Mouse (Mus musculus): Measurements from ENCODE around the gene Anapc7. TPM values are rescaled to one million over a fixed set of nuclear protein-coding genes. Genes with fewer than 3 reads are reported as not detected.

Anapc7 gene
- polyA plus RNA-seq, 1 experiment from 2014 or later = 32.0 TPM

- H3K4me3 ChIP-seq = peak overlapping the region; percentile 87
- no peaks in the 10 kb centered on the region for H3K27me3 ChIP-seq (replicated peaks)
- ATAC-seq (ENCODE audit: insufficient number of reproducible peaks, low FRiP score) = 0 out of 2 replicates have a peak, but pooled peaks have one; percentile 52
- H3K9me3 ChIP-seq (replicated peaks) = no peaks in the 10 kb centered on the region
- peaks cover 22% of the 10 kb centered on the region for H3K36me3 ChIP-seq
- H3K27ac ChIP-seq (ENCODE audit: poor library complexity, severe bottlenecking) = peak overlapping the region; percentile 48; the same call in 1 of the 2 replicates
- 8% methylated on average over 19 of the region's 19 CpGs for WGBS
- H3K4me1 ChIP-seq (replicated peaks) = peaks cover 15% of the 10 kb centered on the region
- peak overlapping the region; percentile 84 for H3K4me2 ChIP-seq
- H3K9ac ChIP-seq = peak overlapping the region; percentile 87
Measured at GRCm38 (mm10) chr5:122392227-122393004, 29.1 kb upstream of the Anapc7 start.

- WGBS = 43% methylated on average over 2 of the region's 2 CpGs
- no peak overlapping the region for H3K4me3 ChIP-seq
- no peak overlapping the region for H3K27ac ChIP-seq (ENCODE audit: poor library complexity, severe bottlenecking)
- H3K36me3 ChIP-seq = peaks cover 30% of the 10 kb centered on the region
- peaks cover 23% of the 10 kb centered on the region for H3K4me1 ChIP-seq (replicated peaks)
- no peaks in the 10 kb centered on the region for H3K9me3 ChIP-seq (replicated peaks)
- H3K9ac ChIP-seq = no peak overlapping the region
- no peaks in the 10 kb centered on the region for H3K27me3 ChIP-seq (replicated peaks)
- no peak for ATAC-seq (ENCODE audit: insufficient number of reproducible peaks, low FRiP score)
- no peak overlapping the region for H3K4me2 ChIP-seq
Measured at GRCm38 (mm10) chr5:122393887-122394286, 27.6 kb upstream of the Anapc7 start.

GRCm38 (mm10) chr5:122396791-122397190, 24.7 kb upstream of the Anapc7 start:
- Histone ChIP-seq H3K9ac (no peak overlapping the region), H3K4me2 (no peak overlapping the region), H3K36me3 (peaks cover 49% of the 10 kb centered on the region), H3K9me3 (replicated peaks) (no peaks in the 10 kb centered on the region), H3K4me3 (no peak overlapping the region), H3K27me3 (replicated peaks) (no peaks in the 10 kb centered on the region), H3K27ac (ENCODE audit: poor library complexity, severe bottlenecking) (peak overlapping the region; percentile 72), H3K4me1 (replicated peaks) (peaks cover 40% of the 10 kb centered on the region)
- 64% methylated on average over 10 of the region's 10 CpGs for WGBS
- peak; percentile 51 for ATAC-seq (ENCODE audit: insufficient number of reproducible peaks, low FRiP score)

GRCm38 (mm10) chr5:122397495-122397894, 24.0 kb upstream of the Anapc7 start:
- Histone ChIP-seq H3K9ac (no peak overlapping the region), H3K4me1 (replicated peaks) (peaks cover 37% of the 10 kb centered on the region), H3K9me3 (replicated peaks) (no peaks in the 10 kb centered on the region), H3K4me2 (no peak overlapping the region), H3K4me3 (no peak overlapping the region), H3K27ac (ENCODE audit: poor library complexity, severe bottlenecking) (no peak overlapping the region), H3K27me3 (replicated peaks) (no peaks in the 10 kb centered on the region), H3K36me3 (peaks cover 56% of the 10 kb centered on the region)
- WGBS = 88% methylated on average over 8 of the region's 8 CpGs
- no peak for ATAC-seq (ENCODE audit: insufficient number of reproducible peaks, low FRiP score)

GRCm38 (mm10) chr5:122399871-122400270, 21.6 kb upstream of the Anapc7 start:
- Histone ChIP-seq H3K27me3 (replicated peaks) (no peaks in the 10 kb centered on the region), H3K27ac (ENCODE audit: poor library complexity, severe bottlenecking) (no peak overlapping the region), H3K4me1 (replicated peaks) (peaks cover 31% of the 10 kb centered on the region), H3K4me3 (no peak overlapping the region), H3K9me3 (replicated peaks) (no peaks in the 10 kb centered on the region), H3K36me3 (peaks cover 73% of the 10 kb centered on the region), H3K9ac (no peak overlapping the region), H3K4me2 (no peak overlapping the region)
- WGBS = 89% methylated on average over 8 of the region's 8 CpGs
- no peak for ATAC-seq (ENCODE audit: insufficient number of reproducible peaks, low FRiP score)

GRCm38 (mm10) chr5:122400628-122401302, 20.7 kb upstream of the Anapc7 start:
- no peak overlapping the region for H3K9ac ChIP-seq
- no peak for ATAC-seq (ENCODE audit: insufficient number of reproducible peaks, low FRiP score)
- H3K27me3 ChIP-seq (replicated peaks) = no peaks in the 10 kb centered on the region
- H3K36me3 ChIP-seq = peaks cover 77% of the 10 kb centered on the region
- H3K4me3 ChIP-seq = no peak overlapping the region
- WGBS = 66% methylated on average over 18 of the region's 18 CpGs
- H3K27ac ChIP-seq (ENCODE audit: poor library complexity, severe bottlenecking) = peak overlapping the region; percentile 6; the same call in 1 of the 2 replicates
- no peaks in the 10 kb centered on the region for H3K9me3 ChIP-seq (replicated peaks)
- no peak overlapping the region for H3K4me2 ChIP-seq
- H3K4me1 ChIP-seq (replicated peaks) = peaks cover 31% of the 10 kb centered on the region

GRCm38 (mm10) chr5:122401303-122401640, 20.2 kb upstream of the Anapc7 start:
- Histone ChIP-seq H3K27ac (ENCODE audit: poor library complexity, severe bottlenecking) (no peak overlapping the region), H3K9ac (no peak overlapping the region), H3K36me3 (peaks cover 82% of the 10 kb centered on the region), H3K4me1 (replicated peaks) (peaks cover 31% of the 10 kb centered on the region), H3K27me3 (replicated peaks) (no peaks in the 10 kb centered on the region), H3K4me2 (no peak overlapping the region), H3K9me3 (replicated peaks) (no peaks in the 10 kb centered on the region), H3K4me3 (no peak overlapping the region)
- ATAC-seq (ENCODE audit: insufficient number of reproducible peaks, low FRiP score) = no peak; the same call in 1 of the 2 replicates
- 24% methylated on average over 8 of the region's 8 CpGs for WGBS

GRCm38 (mm10) chr5:122402160-122402559, 19.3 kb upstream of the Anapc7 start:
- ATAC-seq (ENCODE audit: insufficient number of reproducible peaks, low FRiP score) = no peak
- Histone ChIP-seq H3K36me3 (peaks cover 83% of the 10 kb centered on the region), H3K4me1 (replicated peaks) (peaks cover 26% of the 10 kb centered on the region), H3K27ac (ENCODE audit: poor library complexity, severe bottlenecking) (no peak overlapping the region), H3K27me3 (replicated peaks) (no peaks in the 10 kb centered on the region), H3K4me2 (no peak overlapping the region), H3K9ac (no peak overlapping the region), H3K9me3 (replicated peaks) (no peaks in the 10 kb centered on the region), H3K4me3 (no peak overlapping the region)
- WGBS = 91% methylated on average over 13 of the region's 13 CpGs

- no peak overlapping the region for H3K27ac ChIP-seq (ENCODE audit: poor library complexity, severe bottlenecking)
- H3K4me3 ChIP-seq = no peak overlapping the region
- ATAC-seq (ENCODE audit: insufficient number of reproducible peaks, low FRiP score) = no peak
- H3K9ac ChIP-seq = no peak overlapping the region
- no peak overlapping the region for H3K4me2 ChIP-seq
- H3K27me3 ChIP-seq (replicated peaks) = no peaks in the 10 kb centered on the region
- H3K4me1 ChIP-seq (replicated peaks) = peaks cover 26% of the 10 kb centered on the region
- WGBS = 80% methylated on average over 5 of the region's 5 CpGs
- H3K36me3 ChIP-seq = peaks cover 84% of the 10 kb centered on the region
- no peaks in the 10 kb centered on the region; the same call in 1 of the 2 replicates for H3K9me3 ChIP-seq (replicated peaks)
Measured at GRCm38 (mm10) chr5:122402772-122403171, 18.7 kb upstream of the Anapc7 start.

- peaks cover 80% of the 10 kb centered on the region for H3K36me3 ChIP-seq
- no peaks in the 10 kb centered on the region for H3K27me3 ChIP-seq (replicated peaks)
- H3K9ac ChIP-seq = no peak overlapping the region
- no peak overlapping the region for H3K27ac ChIP-seq (ENCODE audit: poor library complexity, severe bottlenecking)
- H3K9me3 ChIP-seq (replicated peaks) = no peaks in the 10 kb centered on the region; the same call in 1 of the 2 replicates
- no peak overlapping the region for H3K4me3 ChIP-seq
- WGBS = 89% methylated on average over 12 of the region's 12 CpGs
- ATAC-seq (ENCODE audit: insufficient number of reproducible peaks, low FRiP score) = no peak
- H3K4me2 ChIP-seq = no peak overlapping the region
- peaks cover 22% of the 10 kb centered on the region for H3K4me1 ChIP-seq (replicated peaks)
Measured at GRCm38 (mm10) chr5:122403362-122403761, 18.1 kb upstream of the Anapc7 start.

GRCm38 (mm10) chr5:122405537-122405936, 16.0 kb upstream of the Anapc7 start:
- ATAC-seq (ENCODE audit: insufficient number of reproducible peaks, low FRiP score) = no peak
- Histone ChIP-seq H3K27me3 (replicated peaks) (no peaks in the 10 kb centered on the region), H3K36me3 (peaks cover 81% of the 10 kb centered on the region), H3K9ac (no peak overlapping the region), H3K9me3 (replicated peaks) (peaks cover 6% of the 10 kb centered on the region; the same call in 1 of the 2 replicates), H3K27ac (ENCODE audit: poor library complexity, severe bottlenecking) (no peak overlapping the region), H3K4me3 (no peak overlapping the region), H3K4me2 (no peak overlapping the region), H3K4me1 (replicated peaks) (peaks cover 11% of the 10 kb centered on the region)
- 94% methylated on average over 10 of the region's 10 CpGs for WGBS
